Mouse (Mus musculus) midbrain, postnatal 0 days (tissue): Measurements from ENCODE around the gene Agt. TPM values are rescaled to one million over a fixed set of nuclear protein-coding genes. Genes with fewer than 3 reads are reported as not detected.

Experiments
- ATAC-seq: fragments of 200-750 bp; cut with Nextera tagmentation; 2 replicates; pipeline ENCODE4 v1.8.0; 2017; ENCODE audit warnings: moderate number of reproducible peaks, mild to moderate bottlenecking, moderate TSS enrichment, moderate library complexity; ENCODE audit not compliant: low FRiP score
- DNase-seq: peaks from one replicate; pipeline ENCODE4 v3.0.0-alpha.2; 2015; ENCODE audit warnings: low spot score
- H3K27ac ChIP-seq: fragments of 300-500 bp; sonication (generic); 2 replicates; pipeline ENCODE4 v1.5.1; 2014; ENCODE audit warnings: low read depth, mild to moderate bottlenecking, low read length, mixed read lengths
- H3K27me3 ChIP-seq: fragments of 300-500 bp; sonication (generic); 2 replicates; pipeline ENCODE4 v1.6.1; 2014; ENCODE audit warnings: low read length, control low read depth, mixed read lengths; ENCODE audit not compliant: insufficient read depth
- H3K36me3 ChIP-seq: fragments of 300-500 bp; sonication (generic); 2 replicates; pipeline ENCODE4 v1.6.1; 2014; ENCODE audit warnings: low read length, control low read depth, mixed read lengths; ENCODE audit not compliant: insufficient read depth
- H3K4me1 ChIP-seq: fragments of 300-500 bp; sonication (generic); 2 replicates; pipeline ENCODE4 v1.6.1; 2014; ENCODE audit warnings: mild to moderate bottlenecking, control low read depth, antibody characterized with exemption, low read length, mixed read lengths; ENCODE audit not compliant: insufficient read depth
- H3K4me2 ChIP-seq: fragments of 300-500 bp; sonication (generic); 2 replicates; pipeline ENCODE4 v1.6.1; 2014; ENCODE audit warnings: low read depth, mild to moderate bottlenecking, low read length, mixed read lengths; ENCODE audit not compliant: poor library complexity, severe bottlenecking
- H3K4me3 ChIP-seq: fragments of 300-500 bp; sonication (generic); 2 replicates; pipeline ENCODE4 v1.5.1; 2014; ENCODE audit warnings: low read depth, mild to moderate bottlenecking, low read length, moderate library complexity
- H3K9ac ChIP-seq: fragments of 300-500 bp; sonication (generic); replicated peaks from 2 replicates; pipeline ENCODE4 v1.6.1; 2014; ENCODE audit warnings: mild to moderate bottlenecking, low read length, moderate library complexity, mixed read lengths; ENCODE audit not compliant: poor library complexity, severe bottlenecking
- H3K9me3 ChIP-seq: fragments of 300-500 bp; sonication (generic); 2 replicates; pipeline ENCODE4 v1.6.1; 2016; ENCODE audit warnings: low read length, control low read depth
- CTCF ChIP-seq: IDR thresholded peaks from 2 replicates; pipeline ENCODE4 v1.5.1; 2016; ENCODE audit warnings: antibody characterized with exemption, mild to moderate bottlenecking
- WGBS: fragments of 180-500 bp; shearing (Covaris S2); extraction: QIAGEN DNeasy Blood & Tissue Kit; methylation state at CpG from one replicate; pipeline ENCODE4 v1.1.7; 2014; 5-methylcytosine and 5-hydroxymethylcytosine counted together
- polyA plus RNA-seq: library from polyadenylated mRNA; unstranded; fragments of >200 nt; fragmentation: Nextera tagmentation; extraction: Ambion mirVana; gene quantifications from 2 replicates; pipeline ENCODE4 v1.2.1, GENCODE M21; 2015
- total RNA-seq: library from RNA; depleted of rRNA; stranded (reverse); fragments of >200 nt; gene quantifications from 2 replicates; pipeline ENCODE4 v1.2.3, GENCODE M21; 2014

Gene Agt
- total and polyA plus RNA-seq, 2 experiments from 2014 or later, result 65.9 to 104 TPM

DNA sequence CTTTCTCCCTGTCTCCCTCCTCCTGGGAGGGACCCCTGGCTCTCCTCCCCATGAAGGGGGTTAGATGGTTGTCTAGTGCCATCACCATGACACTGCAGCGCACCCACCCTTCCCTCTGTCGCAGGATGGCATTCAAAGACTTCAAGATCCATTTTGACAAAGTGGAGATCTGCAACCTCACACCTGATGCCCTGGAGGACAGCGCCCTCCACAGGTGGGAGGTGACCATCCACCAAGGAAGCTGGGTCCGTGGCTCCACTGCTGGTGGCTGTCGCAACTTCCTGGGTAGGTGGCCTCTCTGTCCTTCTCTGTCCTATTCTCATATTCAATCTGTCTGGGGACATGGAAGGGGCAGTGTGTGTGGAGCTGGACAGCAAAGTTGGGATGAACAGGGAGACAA is 34.6 kb upstream of the Agt start:
- H3K4me1 ChIP-seq, result no peaks in the 10 kb centered on the region
- DNase-seq (no peak), ATAC-seq (no peak)

DNA sequence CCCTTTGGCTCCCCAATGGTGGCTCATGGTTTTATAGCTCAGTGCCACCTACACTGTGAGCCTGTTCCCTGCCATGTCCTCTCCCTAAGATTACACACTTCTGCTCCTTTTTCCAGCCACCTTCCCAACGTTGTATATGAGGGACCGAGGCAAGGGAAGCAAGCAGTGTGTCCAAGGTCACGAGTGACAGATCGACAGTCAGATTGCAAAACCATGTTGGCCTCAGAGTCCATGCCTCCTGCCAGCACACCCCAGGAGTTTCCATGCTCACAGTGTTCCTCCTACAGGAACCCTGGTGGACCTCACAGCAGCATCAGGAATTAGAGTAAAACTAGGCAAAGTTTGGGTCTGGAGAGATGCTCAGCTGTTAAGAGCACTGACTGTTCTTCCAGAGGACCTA is 19.9 kb upstream of the Agt start:
- no peaks in the 10 kb centered on the region for H3K36me3 ChIP-seq
- TF ChIP-seq CTCF, result no peak
- no peak overlapping the region for H3K27ac ChIP-seq
- no peaks in the 10 kb centered on the region for H3K9me3 ChIP-seq
- no peak for DNase-seq
- H3K4me2 ChIP-seq, result no peak overlapping the region
- no peaks in the 10 kb centered on the region for H3K27me3 ChIP-seq
- no peaks in the 10 kb centered on the region for H3K4me1 ChIP-seq
- WGBS, result 80% methylated on average over 4 of the region's 4 CpGs
- H3K9ac ChIP-seq, result no peak overlapping the region
- no peak overlapping the region for H3K4me3 ChIP-seq
- no peak for ATAC-seq

More for the DNA sequence above, 34.6 kb upstream of the Agt start:
- 0 out of 2 replicates have a peak, but pooled peaks have one; percentile 14 for TF ChIP-seq CTCF
- Histone ChIP-seq H3K9ac (no peak overlapping the region), H3K4me2 (no peak overlapping the region), H3K27ac (no peak overlapping the region), H3K36me3 (no peaks in the 10 kb centered on the region), H3K4me3 (no peak overlapping the region), H3K9me3 (no peaks in the 10 kb centered on the region), H3K27me3 (no peaks in the 10 kb centered on the region)
- 71% methylated on average over 5 of the region's 5 CpGs for WGBS

DNA sequence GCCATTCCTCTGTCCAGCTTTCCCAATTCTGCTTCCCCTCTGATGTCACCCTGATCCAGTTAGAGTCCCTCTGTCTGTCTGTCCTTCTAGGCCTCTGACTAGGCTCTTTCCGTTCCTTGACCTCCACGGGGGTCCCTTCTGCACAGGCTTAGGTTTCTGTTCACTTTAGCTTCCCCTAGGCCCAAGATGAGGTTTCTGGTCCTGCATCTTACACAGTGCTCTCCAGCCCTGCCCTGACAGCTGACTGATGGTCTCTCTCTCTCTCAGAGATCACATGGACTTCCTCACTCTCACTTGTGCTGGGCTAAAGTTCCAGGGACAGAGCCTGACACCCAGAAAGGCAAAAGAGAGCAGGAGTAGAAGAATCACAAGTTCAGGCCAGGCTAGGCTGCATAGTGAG is 17.1 kb upstream of the Agt start:
- Histone ChIP-seq H3K9ac (no peak overlapping the region), H3K27me3 (no peaks in the 10 kb centered on the region), H3K4me1 (no peaks in the 10 kb centered on the region), H3K4me2 (no peak overlapping the region), H3K9me3 (no peaks in the 10 kb centered on the region), H3K36me3 (no peaks in the 10 kb centered on the region), H3K27ac (no peak overlapping the region), H3K4me3 (no peak overlapping the region)
- TF ChIP-seq CTCF, result no peak
- whole genome bisulfite sequencing, result 93% methylated on average over 2 of the region's 2 CpGs
- ATAC-seq (no peak), DNase-seq (no peak)

DNA sequence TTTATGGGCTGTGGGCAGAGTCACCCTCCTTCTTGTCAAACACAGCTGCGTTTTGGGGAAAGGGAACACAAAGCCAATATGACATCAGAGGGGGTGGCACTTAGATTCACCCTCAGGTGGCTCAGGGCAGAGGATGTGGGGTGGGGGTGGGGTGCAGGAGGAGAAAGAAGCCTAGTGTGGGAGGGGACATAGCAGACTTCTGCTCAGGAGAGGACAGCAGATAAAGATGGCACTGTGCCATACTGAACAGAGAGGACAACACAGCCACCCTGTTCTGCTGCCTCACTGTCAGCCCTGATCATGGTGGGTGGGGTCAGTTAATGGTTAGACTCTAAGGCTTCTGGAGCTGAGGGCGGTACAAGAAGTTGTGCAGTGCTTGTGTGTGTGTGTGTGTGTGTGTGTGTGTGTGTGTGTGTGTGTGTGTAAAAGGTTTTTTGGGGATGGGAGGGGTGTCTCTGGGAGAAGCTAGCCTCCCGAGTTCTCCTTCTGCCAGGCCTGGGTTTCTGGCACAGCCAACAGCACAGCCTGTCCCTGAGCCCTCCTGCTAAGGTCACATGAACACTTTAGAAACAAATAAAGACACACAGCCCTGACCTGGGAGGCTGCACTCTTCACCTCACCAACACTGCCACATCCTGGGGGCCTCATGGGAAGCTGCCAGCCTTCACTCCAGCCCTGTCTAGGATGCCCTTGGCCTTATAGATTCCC is 16.4 kb upstream of the Agt start:
- WGBS, result 45% methylated on average over 3 of the region's 3 CpGs
- H3K4me2 ChIP-seq, result no peak overlapping the region
- no peaks in the 10 kb centered on the region for H3K9me3 ChIP-seq
- no peaks in the 10 kb centered on the region for H3K4me1 ChIP-seq
- H3K36me3 ChIP-seq, result no peaks in the 10 kb centered on the region
- DNase-seq (peak; percentile 61), ATAC-seq (peak; percentile 62; the same call in 1 of the 2 replicates)
- TF ChIP-seq CTCF, result no peak
- H3K9ac ChIP-seq, result no peak overlapping the region
- no peak overlapping the region for H3K4me3 ChIP-seq
- H3K27me3 ChIP-seq, result no peaks in the 10 kb centered on the region
- H3K27ac ChIP-seq, result no peak overlapping the region

- Histone ChIP-seq H3K27me3 (0 out of 2 replicates have a peak, but pooled peaks cover 3% of the 10 kb centered on the region), H3K36me3 (no peaks in the 10 kb centered on the region), H3K4me3 (no peak overlapping the region), H3K4me1 (no peaks in the 10 kb centered on the region), H3K9ac (no peak overlapping the region), H3K9me3 (no peaks in the 10 kb centered on the region), H3K27ac (no peak overlapping the region), H3K4me2 (no peak overlapping the region)
- DNase-seq (no peak), ATAC-seq (no peak)
- WGBS, result 91% methylated on average over 1 of the region's 1 CpGs
- no peak for TF ChIP-seq CTCF
Measured at GRCm38 (mm10) chr8:124576751-124577150, 7.2 kb upstream of the Agt start.

DNA sequence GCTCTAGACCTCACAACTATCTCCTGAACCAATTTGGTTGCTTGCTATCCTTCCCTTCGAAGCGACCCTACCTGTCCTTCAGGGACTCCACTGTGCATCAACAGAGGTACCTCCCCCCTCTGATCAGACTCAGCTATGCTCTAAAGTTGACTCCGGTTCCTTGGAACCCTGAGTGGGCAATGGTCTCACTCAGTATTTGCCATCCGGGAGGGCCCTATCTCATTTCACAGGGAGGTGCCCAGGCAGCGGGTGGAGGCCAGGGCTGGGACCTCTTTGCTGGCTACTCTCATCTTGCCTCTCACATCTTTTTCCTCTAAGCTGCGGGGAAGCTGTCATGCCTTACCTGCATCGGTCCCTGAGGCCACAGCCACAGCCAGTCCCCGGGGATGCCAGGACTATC is 6.3 kb upstream of the Agt start, which contains the start of gene Capn9:
Capn9 (plus strand) TSS at position 301 of the 400 bp plus-strand sequence.
- H3K9me3 ChIP-seq, result no peaks in the 10 kb centered on the region
- no peak for ATAC-seq
- H3K27me3 ChIP-seq, result 0 out of 2 replicates have a peak, but pooled peaks cover 3% of the 10 kb centered on the region
- no peaks in the 10 kb centered on the region for H3K36me3 ChIP-seq
- no peak within 1 kb of the TSS for H3K4me2 ChIP-seq
- no peak for DNase-seq
- H3K4me1 ChIP-seq, result no peaks in the 10 kb centered on the region
- no peak for TF ChIP-seq CTCF
- 94% methylated on average over 8 of the region's 8 CpGs for WGBS
- no peak within 1 kb of the TSS for H3K4me3 ChIP-seq
- H3K27ac ChIP-seq, result no peak within 1 kb of the TSS
- no peak within 1 kb of the TSS for H3K9ac ChIP-seq
